8 mouse cellular contexts compared by ENCODE assay signal in the genomic region with DNA sequence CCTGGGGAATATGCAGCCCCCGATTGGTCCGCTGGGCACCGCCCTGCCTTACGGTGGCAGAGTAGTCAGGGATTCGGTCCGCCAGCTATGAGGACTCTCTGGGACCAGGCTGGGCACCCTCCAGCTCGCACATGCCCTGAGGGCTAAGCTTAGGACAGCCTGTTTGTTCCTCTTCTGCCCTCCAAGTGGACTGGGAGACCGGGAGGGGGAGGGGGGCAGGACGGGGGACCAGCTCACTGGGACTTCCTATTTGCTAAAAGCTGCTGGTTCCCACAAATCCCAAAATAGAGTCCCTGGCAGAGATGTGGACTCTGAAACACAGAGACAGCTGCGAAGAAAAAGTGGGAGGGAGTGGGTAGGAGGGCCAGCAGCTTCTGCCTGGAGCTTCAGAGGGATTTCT.
DNase-seq lines count a peak whose midpoint lies in the region; ATAC-seq lines count a peak whose summit lies in the region.
"Had no signal": no experiment of that assay in that cellular context is flagged by ENCODE, and none has a peak within 500 bp of the region (broad histone marks: within the 10 kb centered on the region; RNA-seq: fewer than 3 reads in every experiment).

No protein-coding gene starts in this region.

- H3K4me3 ChIP-seq in embryonic facial prominence, embryonic 15.5 days (replicated peaks): no peak overlapping the region
- H3K4me3 ChIP-seq in kidney, embryonic 14.5 days (ENCODE audit: low read length): no peak overlapping the region
- H3K4me3 ChIP-seq in midbrain, embryonic 16.5 days (ENCODE audit: low read depth, low read length): no peak overlapping the region
- no peak overlapping the region for H3K4me3 ChIP-seq in hindbrain, embryonic 10.5 days
- H3K4me3 ChIP-seq: midbrain, embryonic 12.5 days had no signal

- H3K9me3 ChIP-seq in embryonic facial prominence, embryonic 15.5 days (replicated peaks): no peaks in the 10 kb centered on the region
- no peaks in the 10 kb centered on the region for H3K9me3 ChIP-seq in kidney, embryonic 14.5 days (ENCODE audit: control insufficient read depth, low read length)
- H3K9me3 ChIP-seq in midbrain, embryonic 16.5 days (replicated peaks; ENCODE audit: control insufficient read depth, low read length, poor library complexity, severe bottlenecking): no peaks in the 10 kb centered on the region
- no peaks in the 10 kb centered on the region for H3K9me3 ChIP-seq in hindbrain, embryonic 10.5 days
- H3K9me3 ChIP-seq: midbrain, embryonic 12.5 days had no signal

- WGBS in embryonic facial prominence, embryonic 15.5 days: 29% methylated on average over 10 of the region's 10 CpGs
- WGBS in kidney, embryonic 14.5 days: 69% methylated on average over 10 of the region's 10 CpGs
- 68% methylated on average over 10 of the region's 10 CpGs for WGBS in midbrain, embryonic 16.5 days
- WGBS in hindbrain, embryonic 10.5 days: 70% methylated on average over 10 of the region's 10 CpGs

- no peaks in the 10 kb centered on the region for H3K36me3 ChIP-seq in embryonic facial prominence, embryonic 15.5 days
- no peaks in the 10 kb centered on the region for H3K36me3 ChIP-seq in kidney, embryonic 14.5 days (ENCODE audit: control insufficient read depth, insufficient read depth, low read length)
- H3K36me3 ChIP-seq in midbrain, embryonic 16.5 days (ENCODE audit: control insufficient read depth, insufficient read depth, low read length): no peaks in the 10 kb centered on the region
- H3K36me3 ChIP-seq in hindbrain, embryonic 10.5 days: no peaks in the 10 kb centered on the region
- H3K36me3 ChIP-seq: midbrain, embryonic 12.5 days had no signal

- ATAC-seq in embryonic facial prominence, embryonic 15.5 days (ENCODE audit: insufficient number of reproducible peaks, low FRiP score, low TSS enrichment, low read depth): peak; percentile 63; the same call in 1 of the 2 replicates
- ATAC-seq in kidney, embryonic 14.5 days (ENCODE audit: low FRiP score, low TSS enrichment): peak; percentile 60; the same call in 1 of the 2 replicates
- no peak for ATAC-seq in midbrain, embryonic 16.5 days

- peak overlapping the region; percentile 9; the same call in 1 of the 2 replicates for H3K4me2 ChIP-seq in embryonic facial prominence, embryonic 15.5 days (replicated peaks)
- no peak overlapping the region for H3K4me2 ChIP-seq in kidney, embryonic 14.5 days (replicated peaks; ENCODE audit: low read depth, low read length)
- H3K4me2 ChIP-seq in midbrain, embryonic 16.5 days (ENCODE audit: low read length): no peak overlapping the region
- H3K4me2 ChIP-seq: midbrain, embryonic 12.5 days had no signal

- DNase-seq in adrenal gland, postnatal 25 days: peak; percentile 25
- peak; percentile 57 to 92 for DNase-seq in left cerebral cortex, postnatal 25 days (ENCODE audit: low spot score in 2 of 2)
- DNase-seq in testis, postnatal 10 days (ENCODE audit: low spot score): peak; percentile 56
- DNase-seq in hindbrain, embryonic 10.5 days (ENCODE audit: low spot score): no peak

- peaks cover 5% of the 10 kb centered on the region; the same call in 1 of the 2 replicates for H3K4me1 ChIP-seq in embryonic facial prominence, embryonic 15.5 days
- peaks cover 4% of the 10 kb centered on the region; the same call in 1 of the 2 replicates for H3K4me1 ChIP-seq in kidney, embryonic 14.5 days (ENCODE audit: control insufficient read depth, insufficient read depth, low read length)
- no peaks in the 10 kb centered on the region for H3K4me1 ChIP-seq in midbrain, embryonic 16.5 days (ENCODE audit: control insufficient read depth, insufficient read depth, low read length)
- H3K4me1 ChIP-seq in hindbrain, embryonic 10.5 days (replicated peaks): peaks cover 13% of the 10 kb centered on the region

- H3K27me3 ChIP-seq in embryonic facial prominence, embryonic 15.5 days: no peaks in the 10 kb centered on the region
- H3K27me3 ChIP-seq in kidney, embryonic 14.5 days (ENCODE audit: control insufficient read depth, insufficient read depth, low read length): no peaks in the 10 kb centered on the region
- H3K27me3 ChIP-seq in midbrain, embryonic 16.5 days (ENCODE audit: control insufficient read depth, insufficient read depth, low read depth, low read length): no peaks in the 10 kb centered on the region
- no peaks in the 10 kb centered on the region for H3K27me3 ChIP-seq in hindbrain, embryonic 10.5 days (ENCODE audit: insufficient read depth, poor library complexity, severe bottlenecking)

- H3K27ac ChIP-seq in embryonic facial prominence, embryonic 15.5 days (replicated peaks): no peak overlapping the region; the same call in 1 of the 2 replicates
- H3K27ac ChIP-seq in kidney, embryonic 14.5 days (ENCODE audit: low read depth, low read length): no peak overlapping the region
- no peak overlapping the region for H3K27ac ChIP-seq in midbrain, embryonic 16.5 days (ENCODE audit: low read length)
- no peak overlapping the region for H3K27ac ChIP-seq in hindbrain, embryonic 10.5 days
- H3K27ac ChIP-seq: midbrain, embryonic 12.5 days had no signal

- intact Hi-C loops in left cerebral cortex, postnatal 25 days (cut with DNase I): loop anchor here (5.0 kb wide), 1 partner anchor 80 kb away; no protein-coding TSS in a partner anchor

- H3K9ac ChIP-seq in embryonic facial prominence, embryonic 15.5 days: no peak overlapping the region
- H3K9ac ChIP-seq in kidney, embryonic 14.5 days (ENCODE audit: low read depth, low read length): no peak overlapping the region
- H3K9ac ChIP-seq in midbrain, embryonic 16.5 days (ENCODE audit: low read depth, low read length): no peak overlapping the region
- H3K9ac ChIP-seq: midbrain, embryonic 12.5 days had no signal
